Mouse (Mus musculus): ENCODE measurements around the gene Scn3a.

DNA sequence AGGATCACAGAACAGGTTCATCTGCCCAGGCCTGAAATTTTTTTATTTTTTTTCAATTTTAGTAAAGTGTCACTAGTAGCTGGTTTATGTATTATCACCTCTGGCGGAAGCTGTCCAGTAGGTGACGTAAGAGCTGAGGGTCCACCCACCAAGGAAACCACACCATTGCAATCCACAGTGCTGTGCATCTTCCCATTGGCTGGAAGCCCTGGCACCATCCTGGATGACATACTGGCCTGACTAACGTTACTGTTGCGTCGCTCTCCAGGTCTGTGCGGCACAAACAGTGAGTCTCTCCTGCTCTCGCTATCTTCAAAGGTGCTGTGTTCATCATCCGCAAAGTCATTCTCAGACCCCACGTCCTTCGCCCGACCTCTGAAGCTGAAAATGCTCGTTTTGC is 59.2 kb downstream of the Scn3a start:
- TF ChIP-seq CTCF (IDR thresholded peaks at IDR 0.05; ENCODE audit: low read depth) (no peak), EP300 (IDR thresholded peaks at IDR 0.05; ENCODE audit: low read depth) (no peak)

Data from liver, embryonic 14.5 days (tissue).